Mouse (Mus musculus): ENCODE measurements around the gene Ccdc34.

GRCm38 (mm10) chr2:109995061-109995460 lies 22.6 kb upstream of the Ccdc34 start:
- TF ChIP-seq CTCF (IDR thresholded peaks at IDR 0.05; ENCODE audit: low read depth, low read length), result no peak
- TF ChIP-seq POLR2A (IDR thresholded peaks at IDR 0.05; ENCODE audit: insufficient read depth, low read length), result no peak

Measured in ES-Bruce4 (cell line).